Mouse (Mus musculus): ENCODE data around the gene Nprl2.
"Not testable (repeated sequence)": the region's sequence is repeated elsewhere in the genome, so short reads cannot be mapped to it uniquely, and the experiment has no call there.

Nprl2 gene

DNA sequence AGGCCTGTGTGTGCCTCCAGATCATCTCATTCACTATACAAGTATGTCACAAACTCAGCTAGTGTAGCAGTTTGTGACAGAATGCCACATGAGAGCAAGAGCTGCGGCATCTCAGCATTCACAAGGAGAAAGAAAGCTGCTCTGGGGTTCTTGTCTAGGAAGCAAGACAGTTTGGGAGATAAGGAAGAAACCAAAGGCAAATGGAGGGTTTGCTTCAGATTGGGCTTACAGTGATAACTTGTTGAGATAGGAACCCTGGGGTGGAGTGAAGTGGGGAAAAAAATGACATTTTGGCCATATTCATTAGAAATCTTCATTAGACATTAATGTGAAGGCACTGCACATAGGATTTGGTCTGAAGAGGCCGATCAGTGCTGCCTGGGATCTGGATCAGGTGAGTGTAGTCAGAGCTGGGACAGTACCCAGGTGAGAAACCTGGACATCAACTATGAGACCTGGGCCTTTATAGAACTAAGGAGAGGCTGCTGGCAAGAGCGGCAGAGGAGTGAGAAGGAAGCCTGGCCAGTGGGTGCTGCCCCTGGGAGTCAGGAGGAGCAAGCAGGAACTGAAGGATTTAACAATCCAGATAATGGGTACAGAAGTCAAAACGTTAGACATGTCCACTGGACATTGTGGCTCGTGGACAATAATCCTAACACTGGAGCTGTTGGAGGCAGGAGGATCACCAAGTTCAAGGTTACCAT lies 10.8 kb downstream of the Nprl2 start:
- DNase-seq (ENCODE audit: low read depth in 2 of 2, low spot score in 2 of 2), result no peak

DNA sequence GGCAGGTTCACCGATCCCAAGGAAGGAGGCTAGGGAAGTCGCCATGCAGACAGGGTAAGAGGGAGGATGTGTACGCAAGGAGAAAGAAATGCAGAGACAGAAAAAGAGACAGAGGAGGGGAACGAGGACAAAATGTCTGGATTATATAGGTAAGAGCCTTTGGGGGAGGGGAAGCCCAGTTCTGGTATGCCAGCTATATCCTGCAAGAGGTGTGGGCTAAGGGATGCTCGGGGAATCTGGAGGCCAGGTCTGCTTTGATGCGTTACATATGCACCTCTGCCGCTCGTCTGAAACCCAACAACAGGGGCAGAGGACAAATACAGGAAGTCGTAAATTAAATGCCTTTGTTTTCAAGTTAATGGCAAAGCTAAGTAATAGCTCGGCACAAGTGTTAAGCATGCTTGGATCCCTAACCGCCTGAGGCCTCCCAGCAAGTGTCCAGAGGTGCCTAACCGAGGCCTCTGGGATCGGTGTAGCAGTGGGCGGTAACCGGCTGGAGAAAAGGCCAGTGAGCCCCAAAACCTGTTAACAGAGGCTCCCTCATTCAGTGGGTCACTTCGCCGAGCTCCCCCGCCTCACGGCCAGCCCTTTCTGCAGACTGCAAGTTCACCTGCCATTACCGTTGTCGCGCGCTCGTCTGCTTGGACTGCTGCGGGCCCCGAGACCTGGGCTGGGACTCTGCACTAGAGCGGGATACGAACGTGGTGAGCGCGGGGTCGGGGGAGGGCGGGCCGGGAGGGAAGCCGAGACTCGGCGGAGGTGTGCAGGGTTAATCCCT lies 11.7 kb downstream of the Nprl2 start:
- DNase-seq (ENCODE audit: low read depth in 2 of 2, low spot score in 2 of 2), result no peak

DNA sequence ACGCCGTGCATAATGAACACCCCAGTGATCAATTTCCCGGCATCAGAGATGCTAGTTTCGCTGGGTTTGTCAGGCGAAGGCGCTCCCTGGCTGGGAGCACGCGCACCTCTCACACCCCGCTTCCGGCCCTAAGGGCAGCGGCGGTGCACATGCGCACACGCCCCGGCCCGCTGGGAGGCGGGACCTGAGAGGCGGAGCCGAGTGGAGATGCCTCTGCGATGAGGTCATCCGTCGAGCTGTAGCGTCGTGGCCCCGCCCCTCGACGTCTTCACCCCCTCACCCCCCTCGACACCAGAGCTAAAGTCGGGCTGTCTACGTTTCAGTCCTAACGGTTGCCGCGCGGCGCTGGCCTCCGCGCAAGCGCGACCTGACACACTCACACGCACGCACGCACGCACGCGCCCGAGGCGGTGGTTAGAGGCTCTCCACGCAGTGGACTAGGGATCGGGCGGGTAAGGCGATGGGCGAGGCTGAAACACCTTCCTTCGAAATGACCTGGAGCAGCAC lies 12.3 kb downstream of the Nprl2 start:
- peak; percentile 94 to 95 for DNase-seq (ENCODE audit: low read depth in 2 of 2, low spot score in 2 of 2)

DNA sequence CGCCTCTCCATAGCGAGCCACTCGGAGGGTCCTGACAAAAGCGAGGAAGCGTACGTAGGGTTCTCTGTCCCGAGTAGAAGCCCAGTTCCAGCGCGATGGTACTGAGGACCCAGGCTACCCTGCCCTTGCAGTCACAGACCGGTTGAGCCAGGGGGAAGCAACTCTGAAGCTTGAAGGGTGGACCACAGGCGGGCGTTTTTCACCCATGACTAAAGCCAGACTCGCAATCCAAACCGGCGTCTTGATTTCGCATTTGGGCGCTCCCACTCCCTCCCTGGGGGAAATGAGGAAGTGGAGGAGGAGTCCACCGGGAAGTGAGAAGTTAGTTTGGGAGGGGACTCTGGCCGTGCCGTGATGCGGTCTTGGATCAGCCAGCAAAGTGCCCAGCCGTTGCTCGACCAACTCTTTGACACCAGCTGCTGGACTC lies 13.0 kb downstream of the Nprl2 start:
- DNase-seq (ENCODE audit: low read depth in 2 of 2, low spot score in 2 of 2), result no peak

DNA sequence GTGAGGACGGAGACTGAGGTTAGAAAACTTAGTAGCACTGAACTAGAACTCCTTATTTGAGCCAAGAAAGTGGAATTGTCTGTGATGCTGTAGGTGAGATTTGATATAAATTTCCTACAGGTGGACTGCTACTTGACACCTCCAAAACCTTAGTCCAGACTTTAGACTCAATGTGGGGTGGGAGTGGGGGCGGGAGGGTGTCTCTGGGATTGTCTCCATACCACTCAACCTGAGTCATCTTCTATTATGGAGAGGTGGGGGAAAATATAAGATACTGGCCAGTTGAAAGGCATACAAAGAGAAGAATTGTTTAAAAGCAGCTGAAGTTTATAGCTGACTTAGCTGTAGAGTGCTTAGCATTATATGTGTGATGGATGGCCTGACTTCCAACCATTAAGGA lies 13.7 kb downstream of the Nprl2 start:
- no peak for DNase-seq (ENCODE audit: low read depth in 2 of 2, low spot score in 2 of 2)

DNA sequence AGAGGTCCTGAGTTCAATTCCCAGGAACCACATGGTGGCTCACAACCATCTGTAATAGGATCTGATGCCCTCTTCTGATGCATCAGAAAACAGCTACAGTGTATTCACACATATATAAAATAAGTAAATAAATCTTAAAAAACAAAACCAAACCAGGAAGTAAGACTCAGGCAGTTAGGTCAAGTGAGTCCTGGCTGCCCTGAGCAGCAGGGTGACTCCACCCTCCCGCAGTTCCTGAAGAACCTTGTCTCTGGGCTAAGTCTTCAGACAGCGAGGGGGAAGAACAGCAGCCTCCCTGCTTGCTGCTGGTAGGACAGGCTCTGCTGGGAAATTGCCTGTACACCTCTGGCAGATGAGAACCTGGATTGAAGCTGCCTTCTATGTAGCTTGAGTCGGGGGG lies 14.3 kb downstream of the Nprl2 start:
- DNase-seq (ENCODE audit: low read depth in 2 of 2, low spot score in 2 of 2), result no peak

DNA sequence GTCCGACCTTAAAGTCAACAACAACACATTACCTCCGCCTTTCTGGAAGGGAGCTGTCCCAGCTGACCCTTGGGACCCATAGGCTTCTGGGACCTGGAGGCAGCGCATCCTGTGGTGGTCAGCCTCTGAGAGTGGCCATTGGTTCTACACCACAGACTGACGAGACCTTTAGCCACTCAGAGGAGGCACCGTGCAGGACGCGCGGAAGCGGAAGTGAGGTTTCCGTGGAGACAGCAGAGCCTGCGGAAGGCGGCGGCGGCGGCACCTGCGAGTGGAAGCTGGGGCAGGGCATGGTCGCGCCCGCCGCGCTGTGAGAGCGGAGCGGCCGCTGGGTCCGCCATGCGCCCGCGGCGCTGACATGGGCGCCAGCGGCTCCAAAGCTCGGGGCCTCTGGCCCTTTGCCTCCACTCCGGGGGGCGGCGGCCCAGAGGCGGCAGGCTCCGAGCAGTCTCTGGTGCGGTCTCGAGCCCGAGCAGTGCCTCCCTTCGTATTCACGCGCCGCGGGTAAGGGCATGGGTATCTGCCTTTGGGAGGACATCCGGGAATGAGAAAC lies 21.1 kb downstream of the Nprl2 start, which contains the start of gene Tusc2:
TSS of gene Tusc2 (plus strand) at position 227 of the 553 bp plus-strand sequence.
- peak; percentile 80 to 84 for DNase-seq (ENCODE audit: low read depth in 2 of 2, low spot score in 2 of 2)

DNA sequence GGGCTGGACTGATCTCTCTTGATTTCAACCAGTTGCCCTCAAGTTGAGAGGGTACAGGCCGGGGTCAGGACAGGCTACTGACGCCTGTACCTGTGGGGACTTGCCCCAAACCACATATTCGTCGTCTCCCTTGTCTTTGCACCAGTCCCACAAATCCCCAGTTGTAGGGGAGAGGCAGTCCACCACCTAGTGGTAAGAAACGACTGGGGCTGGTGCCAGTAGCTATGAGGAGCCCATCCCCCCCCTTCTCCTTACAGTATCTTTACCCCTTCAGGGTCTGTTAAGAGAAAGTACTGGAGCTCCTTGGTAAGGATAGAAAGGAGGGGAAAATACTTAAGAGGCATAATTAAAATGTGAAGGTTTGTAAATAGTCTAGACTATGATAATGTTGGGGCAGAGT lies 23.5 kb downstream of the Nprl2 start:
- DNase-seq (ENCODE audit: low read depth in 2 of 2, low spot score in 2 of 2), result not testable (repeated sequence)

DNA sequence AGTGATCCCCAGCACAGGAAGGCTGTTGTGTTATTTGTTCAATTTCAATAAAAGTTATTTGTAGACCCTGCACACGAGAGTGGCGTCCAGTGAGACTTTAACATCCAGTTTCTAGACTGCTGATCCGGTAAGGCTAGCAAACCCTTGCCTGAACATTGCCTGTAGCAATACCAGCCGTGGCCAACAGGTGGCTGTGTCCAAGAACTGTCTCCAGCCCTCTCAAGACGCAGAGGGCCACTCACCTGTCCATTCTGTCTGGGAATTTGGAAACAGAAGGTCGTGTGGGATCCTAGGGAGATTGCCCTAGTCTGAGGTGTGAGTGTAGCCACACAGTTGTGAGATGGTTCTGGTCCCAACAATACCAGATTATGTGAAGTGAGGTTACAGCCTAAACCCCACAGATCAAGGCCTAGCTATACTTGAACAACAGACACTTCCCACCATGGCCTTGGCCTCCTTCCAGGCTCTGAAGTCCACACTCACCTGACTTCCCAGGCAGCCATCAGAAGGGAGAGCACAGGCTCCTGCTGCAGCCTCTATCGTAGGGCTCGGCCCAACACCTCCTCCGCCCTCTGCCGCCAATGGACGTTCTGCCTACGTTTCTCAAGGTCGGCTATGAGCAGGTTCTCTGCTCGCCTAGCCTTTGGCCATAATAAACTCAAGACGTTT lies 24.1 kb downstream of the Nprl2 start:
- peak; percentile 67 to 68 for DNase-seq (ENCODE audit: low read depth in 2 of 2, low spot score in 2 of 2)

DNA sequence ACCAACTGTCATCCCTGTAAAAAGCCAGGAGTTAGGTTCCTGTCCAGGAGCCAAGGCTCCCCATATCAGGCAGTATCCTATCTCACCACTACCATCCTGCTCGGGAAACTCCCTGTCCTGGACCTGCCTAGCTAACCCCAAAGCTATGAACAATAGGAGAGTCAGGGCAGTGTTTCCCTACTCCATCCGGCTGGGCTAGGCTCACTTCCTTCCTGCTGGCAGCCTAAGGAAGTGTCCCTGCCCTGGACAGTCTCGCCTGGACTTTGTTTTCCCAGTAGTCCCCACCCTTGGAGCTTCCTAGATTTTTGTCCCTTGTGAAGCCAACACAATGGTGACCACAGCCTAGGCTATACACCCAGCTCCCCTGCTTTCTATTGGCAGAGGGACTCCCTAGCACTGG lies 24.8 kb downstream of the Nprl2 start:
- no peak for DNase-seq (ENCODE audit: low read depth in 2 of 2, low spot score in 2 of 2)

DNA sequence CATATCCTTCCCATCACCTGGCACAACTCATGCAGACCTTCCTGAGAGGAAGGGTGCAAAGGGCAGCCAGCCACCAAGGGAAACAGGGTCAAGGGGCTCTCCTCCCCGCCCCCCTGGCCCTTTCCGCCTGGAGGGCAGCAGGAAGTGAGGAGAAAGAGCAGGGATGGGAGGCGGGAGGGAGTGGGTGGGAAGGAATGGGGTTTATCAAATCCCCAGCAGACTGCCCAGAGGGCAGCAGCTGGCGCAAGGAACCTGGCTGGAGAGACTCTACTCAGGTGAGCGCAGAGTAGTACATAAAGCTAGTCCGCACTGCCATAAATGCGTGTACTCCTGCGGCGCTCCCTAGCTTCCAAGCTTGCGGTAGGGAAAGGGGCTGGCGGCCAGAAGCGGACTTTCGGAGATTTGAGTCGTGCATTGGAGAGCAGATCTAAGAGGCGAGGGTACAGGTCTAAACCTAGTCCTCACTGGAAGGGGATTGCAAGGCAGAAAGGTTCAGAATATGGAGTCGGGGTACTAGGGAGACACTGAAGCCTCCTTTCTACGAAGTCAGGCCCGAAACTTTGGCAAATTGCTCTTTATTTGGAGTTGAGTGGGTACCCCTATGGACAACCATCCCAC lies 25.8 kb downstream of the Nprl2 start, which contains the start of gene Hyal2:
TSS of gene Hyal2 (plus strand) at position 244 of the 618 bp plus-strand sequence.
- DNase-seq (ENCODE audit: low read depth in 2 of 2, low spot score in 2 of 2), result no peak

DNA sequence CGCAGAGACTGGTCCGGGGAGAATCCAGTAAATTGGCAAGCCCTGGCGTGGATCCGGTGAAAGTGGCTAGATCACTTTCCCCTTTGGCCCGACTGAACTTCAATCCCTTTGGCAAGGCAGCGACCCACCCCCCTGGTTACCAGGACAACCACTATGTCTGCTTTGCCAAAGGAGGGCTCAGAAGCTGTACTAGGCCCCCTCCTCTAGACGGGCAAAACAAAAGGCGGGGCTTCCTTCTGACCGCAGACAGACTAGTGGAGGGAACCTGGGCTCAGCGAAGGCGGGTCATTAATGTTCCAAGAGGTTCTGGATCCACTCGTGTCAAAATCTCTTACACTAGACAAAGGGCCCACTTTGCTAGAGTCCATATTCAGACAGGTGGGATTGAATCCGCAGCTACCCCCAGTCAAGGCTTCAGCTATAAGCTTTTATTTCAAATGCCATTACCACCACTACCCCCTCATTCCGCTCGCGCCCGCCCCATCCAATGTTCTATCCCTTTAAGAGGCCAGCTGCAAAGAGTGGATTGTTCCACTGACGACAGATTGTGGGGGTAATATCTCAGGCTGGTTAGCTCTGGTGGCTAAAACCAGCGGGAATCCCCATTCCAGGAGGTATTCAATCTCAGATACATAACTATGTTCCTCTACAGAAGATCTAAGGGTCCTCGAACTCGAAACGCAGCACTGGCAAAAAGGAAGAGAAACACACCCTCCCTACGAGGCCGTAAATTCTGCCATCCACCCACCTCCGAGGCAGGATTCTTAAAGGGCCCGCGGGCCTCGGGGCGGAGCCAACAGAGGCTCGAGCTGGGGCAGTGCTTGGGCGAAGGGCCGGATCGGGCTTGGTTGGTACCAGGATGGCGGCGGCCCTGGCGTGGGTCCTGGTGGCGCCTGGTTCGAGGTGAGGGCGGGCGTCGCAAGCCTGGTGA lies 26.6 kb downstream of the Nprl2 start:
- DNase-seq (ENCODE audit: low read depth in 2 of 2, low spot score in 2 of 2), result peak; percentile 62 to 76

DNA sequence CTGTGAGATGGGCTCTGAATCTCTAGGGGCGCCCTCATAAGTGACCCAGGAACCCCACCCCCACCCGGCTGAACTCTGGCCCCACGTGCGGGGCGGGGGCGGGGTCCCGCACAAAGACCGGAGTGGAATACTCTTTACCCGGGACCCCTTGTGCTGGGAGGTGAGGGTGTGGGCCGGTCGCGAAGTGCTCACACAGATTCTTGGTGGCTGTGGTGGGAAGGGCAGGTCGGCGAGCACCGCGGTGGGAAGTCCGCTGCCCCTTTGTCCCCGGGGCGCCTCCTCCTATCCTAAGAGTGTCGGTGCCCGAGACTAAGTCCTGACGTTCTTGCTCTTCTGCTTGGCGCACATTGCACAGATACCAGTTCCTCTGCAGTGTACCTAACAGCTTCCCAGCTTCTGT lies 27.2 kb downstream of the Nprl2 start:
- DNase-seq (ENCODE audit: low read depth in 2 of 2, low spot score in 2 of 2), result no peak

DNA sequence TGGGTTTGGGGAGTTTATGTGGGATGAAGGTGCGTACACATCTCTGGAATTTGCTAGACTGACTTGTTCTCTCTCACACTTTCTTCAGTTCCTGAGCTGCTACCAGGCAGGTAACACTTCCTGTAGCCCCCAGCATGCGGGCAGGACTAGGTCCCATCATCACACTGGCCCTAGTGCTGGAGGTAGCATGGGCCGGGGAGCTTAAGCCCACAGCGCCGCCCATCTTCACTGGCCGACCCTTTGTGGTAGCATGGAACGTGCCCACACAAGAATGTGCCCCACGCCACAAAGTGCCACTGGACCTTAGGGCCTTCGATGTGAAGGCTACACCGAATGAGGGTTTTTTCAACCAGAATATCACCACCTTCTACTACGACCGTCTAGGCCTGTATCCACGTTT lies 28.0 kb downstream of the Nprl2 start:
- no peak for DNase-seq (ENCODE audit: low read depth in 2 of 2, low spot score in 2 of 2)

DNA sequence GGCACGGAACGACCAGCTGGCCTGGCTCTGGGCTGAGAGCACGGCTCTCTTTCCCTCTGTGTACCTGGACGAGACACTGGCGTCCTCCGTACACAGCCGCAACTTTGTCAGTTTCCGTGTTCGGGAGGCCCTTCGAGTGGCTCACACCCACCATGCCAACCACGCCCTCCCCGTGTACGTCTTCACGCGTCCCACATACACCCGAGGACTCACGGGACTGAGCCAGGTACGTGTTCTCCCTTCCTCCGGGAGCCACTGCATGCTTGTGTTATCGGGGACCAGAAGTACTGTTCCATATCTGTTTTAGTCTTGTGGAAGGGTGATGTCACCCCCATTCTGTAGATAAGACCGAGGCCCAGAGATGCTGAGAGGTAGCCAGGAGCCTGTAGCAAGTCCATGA lies 28.8 kb downstream of the Nprl2 start:
- no peak for DNase-seq (ENCODE audit: low read depth in 2 of 2, low spot score in 2 of 2)

DNA sequence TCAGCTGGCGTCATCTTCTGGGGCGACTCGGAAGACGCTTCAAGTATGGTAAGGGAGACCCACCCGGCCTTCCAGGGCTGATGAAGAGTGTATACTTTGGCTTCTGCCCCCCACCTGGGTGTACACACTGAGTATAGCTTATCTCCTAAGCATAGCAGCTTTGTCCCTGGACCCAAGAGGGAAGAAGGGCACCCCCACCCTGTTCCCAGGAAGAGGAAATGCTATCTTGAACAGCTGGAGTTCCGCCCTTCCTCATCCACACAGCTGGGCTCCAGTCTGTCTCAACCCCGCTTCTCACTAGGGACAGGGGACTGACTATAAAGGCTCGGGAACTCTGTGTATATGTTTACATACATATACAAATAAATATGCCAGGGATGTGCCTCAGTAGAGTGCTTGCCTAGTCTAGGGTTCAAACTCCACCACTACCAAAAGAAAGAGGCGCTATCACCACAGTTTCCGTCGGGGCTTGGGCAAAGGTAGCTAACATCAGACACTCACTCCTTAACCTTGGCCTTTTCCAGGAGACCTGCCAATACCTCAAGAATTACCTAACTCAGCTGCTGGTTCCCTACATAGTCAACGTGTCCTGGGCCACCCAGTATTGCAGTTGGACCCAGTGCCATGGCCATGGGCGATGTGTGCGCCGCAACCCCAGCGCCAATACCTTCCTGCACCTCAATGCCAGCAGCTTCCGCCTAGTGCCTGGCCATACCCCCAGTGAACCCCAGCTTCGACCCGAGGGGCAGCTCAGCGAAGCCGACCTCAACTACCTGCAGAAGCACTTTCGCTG lies 29.7 kb downstream of the Nprl2 start:
- no peak for DNase-seq (ENCODE audit: low read depth in 2 of 2, low spot score in 2 of 2)

DNA sequence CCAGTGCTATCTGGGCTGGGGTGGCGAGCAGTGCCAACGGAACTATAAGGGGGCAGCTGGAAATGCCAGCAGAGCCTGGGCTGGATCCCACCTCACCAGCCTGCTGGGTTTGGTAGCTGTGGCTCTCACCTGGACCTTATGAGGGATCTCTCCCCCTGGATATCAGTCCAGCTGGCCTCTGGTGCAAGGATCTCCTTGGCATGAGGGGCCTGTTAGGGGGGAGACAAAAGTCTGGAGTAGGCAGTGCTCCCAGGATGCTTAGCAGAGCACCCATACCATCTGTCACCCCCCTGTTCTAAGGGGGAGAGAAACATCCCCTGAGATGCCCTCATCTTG lies 30.3 kb downstream of the Nprl2 start:
- DNase-seq (ENCODE audit: low read depth in 2 of 2, low spot score in 2 of 2), result no peak

DNA sequence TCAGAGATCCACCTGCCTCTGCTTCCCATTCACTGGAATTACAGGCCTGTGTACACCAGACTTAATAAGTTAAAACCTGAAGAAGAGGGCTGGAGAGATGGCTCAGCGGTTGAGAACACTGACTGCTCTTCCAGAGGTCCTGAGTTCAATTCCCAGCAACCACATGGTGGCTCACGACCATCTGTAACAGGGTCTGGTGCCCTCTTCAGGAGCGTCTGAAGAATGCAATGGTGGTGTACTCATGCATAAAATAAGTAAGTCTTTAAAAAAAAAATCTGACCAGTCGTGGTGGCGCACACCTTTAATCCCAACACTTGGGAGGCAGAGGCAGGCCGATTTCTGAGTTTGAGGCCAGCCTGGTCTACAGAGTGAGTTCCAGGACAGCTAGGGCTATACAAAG lies 31.7 kb downstream of the Nprl2 start:
- not testable (repeated sequence) for DNase-seq (ENCODE audit: low read depth in 2 of 2, low spot score in 2 of 2)

All from CD8-positive naive resting alpha-beta T cell, adult 2 months (primary cell).